Mouse (Mus musculus) embryonic facial prominence, embryonic 11.5 days (tissue): ENCODE measurements at regions not wholly inside any gene's neighbourhood (a gene's known extent, or its start where the extent isn't known, plus 50 kb on each side); places are given as distances from the start of the nearest gene placed in this dataset.

ENCODE experiments used
- ATAC-seq: fragments of 200-750 bp; cut with Nextera tagmentation; replicated peaks from 2 replicates; pipeline ENCODE4 v1.8.0; 2017; ENCODE audit warnings: low read depth; ENCODE audit not compliant: insufficient number of reproducible peaks, low FRiP score, low TSS enrichment
- DNase-seq: peaks from one replicate; pipeline ENCODE4 v3.0.0-alpha.2; 2015; ENCODE audit warnings: low spot score
- H3K27ac ChIP-seq: fragments of 300-500 bp; sonication (generic); replicated peaks from 2 replicates; pipeline ENCODE4 v1.5.1; 2014; ENCODE audit warnings: mild to moderate bottlenecking, low read depth, low read length, control low read depth
- H3K27me3 ChIP-seq: fragments of 300-500 bp; sonication (generic); 2 replicates; pipeline ENCODE4 v1.6.1; 2014; ENCODE audit warnings: mild to moderate bottlenecking, low read length, moderate library complexity, mixed read lengths; ENCODE audit not compliant: control insufficient read depth, insufficient read depth
- H3K36me3 ChIP-seq: fragments of 300-500 bp; sonication (generic); replicated peaks from 2 replicates; pipeline ENCODE4 v1.6.1; 2014; ENCODE audit warnings: low read depth, mild to moderate bottlenecking, low read length, moderate library complexity, mixed read lengths; ENCODE audit not compliant: control insufficient read depth, insufficient read depth
- H3K4me1 ChIP-seq: fragments of 300-500 bp; sonication (generic); 2 replicates; pipeline ENCODE4 v1.6.1; 2014; ENCODE audit warnings: low read length, mixed read lengths; ENCODE audit not compliant: control insufficient read depth, insufficient read depth
- H3K4me2 ChIP-seq: fragments of 300-500 bp; sonication (generic); 2 replicates; pipeline ENCODE4 v1.6.1; 2014; ENCODE audit warnings: low read depth, mild to moderate bottlenecking, control low read depth, low read length, moderate library complexity
- H3K4me3 ChIP-seq: fragments of 300-500 bp; sonication (generic); 2 replicates; pipeline ENCODE4 v1.5.1; 2014; ENCODE audit warnings: low read depth, low read length, control low read depth
- H3K9ac ChIP-seq: fragments of 300-500 bp; sonication (generic); replicated peaks from 2 replicates; pipeline ENCODE4 v1.6.1; 2014; ENCODE audit warnings: mild to moderate bottlenecking, control low read depth, low read length
- H3K9me3 ChIP-seq: fragments of 300-500 bp; sonication (generic); replicated peaks from 2 replicates; pipeline ENCODE4 v1.6.1; 2016; ENCODE audit warnings: mild to moderate bottlenecking, low read length, inconsistent platforms, mixed read lengths; ENCODE audit not compliant: control insufficient read depth
- WGBS: fragments of 180-500 bp; shearing (Covaris S2); extraction: QIAGEN DNeasy Blood & Tissue Kit; methylation state at CpG from one replicate; pipeline ENCODE4 v1.1.7; 2014; 5-methylcytosine and 5-hydroxymethylcytosine counted together

DNA sequence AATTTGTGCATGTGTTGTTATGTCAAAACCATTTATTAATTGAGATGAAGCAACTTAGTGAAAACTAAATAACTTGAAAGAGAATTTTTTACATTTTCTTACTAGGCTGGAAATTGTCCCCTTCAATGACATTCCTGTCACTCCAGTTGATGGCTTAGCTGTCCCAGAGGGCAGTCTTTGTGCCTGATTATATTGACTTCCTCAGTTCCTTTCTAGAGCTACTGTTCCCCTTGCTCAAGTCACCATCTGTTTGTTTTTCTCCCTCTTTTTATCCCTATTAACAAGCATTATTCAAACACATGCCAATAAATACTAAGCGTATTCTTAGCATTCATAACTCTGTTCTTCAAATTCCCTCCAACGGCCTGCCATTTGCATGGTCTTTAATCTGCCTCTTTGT, 712.6 kb upstream of the Zfp804a start:
- H3K4me1 ChIP-seq: no peaks in the 10 kb centered on the region
- no peaks in the 10 kb centered on the region for H3K9me3 ChIP-seq
- no peak overlapping the region for H3K4me2 ChIP-seq
- H3K36me3 ChIP-seq: no peaks in the 10 kb centered on the region
- no peak overlapping the region for H3K4me3 ChIP-seq
- no peaks in the 10 kb centered on the region for H3K27me3 ChIP-seq
- H3K9ac ChIP-seq: no peak overlapping the region
- WGBS: 78% methylated on average over 2 of the region's 2 CpGs
- DNase-seq: no peak
- ATAC-seq: no peak
- no peak overlapping the region for H3K27ac ChIP-seq
